Mouse (Mus musculus): ENCODE data around the gene Gm21970. TPM values are rescaled to one million over a fixed set of nuclear protein-coding genes. Genes with fewer than 3 reads are reported as not detected.

The Gm21970 gene
- polyA plus RNA-seq, 1 experiment, result not detected

- TF ChIP-seq CTCF (IDR thresholded peaks at IDR 0.05; ENCODE audit: control insufficient read depth, insufficient read depth, insufficient replicate concordance, low read depth, low read length) (no peak), POLR2A (IDR thresholded peaks at IDR 0.05; ENCODE audit: control insufficient read depth, low read depth, low read length) (no peak)
- Histone ChIP-seq H3K4me3 (ENCODE audit: control insufficient read depth, low read depth, low read length) (no peak overlapping the region), H3K27me3 (ENCODE audit: control insufficient read depth, insufficient read depth, low read length) (no peaks in the 10 kb centered on the region), H3K4me1 (ENCODE audit: control insufficient read depth, insufficient read depth, low read length) (peaks cover 16% of the 10 kb centered on the region), H3K36me3 (ENCODE audit: control insufficient read depth, insufficient read depth, low read length) (no peaks in the 10 kb centered on the region), H3K27ac (ENCODE audit: control insufficient read depth, insufficient read depth, low read depth, low read length) (no peak overlapping the region)
Observed at GRCm38 (mm10) chr16:91463400-91463799, 71.9 kb downstream of the Gm21970 start.

GRCm38 (mm10) chr16:91463836-91464400 lies 72.4 kb downstream of the Gm21970 start:
- peak overlapping the region; percentile 98 for H3K4me3 ChIP-seq (ENCODE audit: control insufficient read depth, low read depth, low read length)
- peaks cover 16% of the 10 kb centered on the region for H3K4me1 ChIP-seq (ENCODE audit: control insufficient read depth, insufficient read depth, low read length)
- no peak for TF ChIP-seq POLR2A (IDR thresholded peaks at IDR 0.05; ENCODE audit: control insufficient read depth, low read depth, low read length)
- no peak for TF ChIP-seq CTCF (IDR thresholded peaks at IDR 0.05; ENCODE audit: control insufficient read depth, insufficient read depth, insufficient replicate concordance, low read depth, low read length)
- no peaks in the 10 kb centered on the region for H3K36me3 ChIP-seq (ENCODE audit: control insufficient read depth, insufficient read depth, low read length)
- H3K27ac ChIP-seq (ENCODE audit: control insufficient read depth, insufficient read depth, low read depth, low read length), result peak overlapping the region; percentile 93
- no peaks in the 10 kb centered on the region for H3K27me3 ChIP-seq (ENCODE audit: control insufficient read depth, insufficient read depth, low read length)

GRCm38 (mm10) chr16:91464594-91465504 lies 73.3 kb downstream of the Gm21970 start:
- TF ChIP-seq POLR2A (IDR thresholded peaks at IDR 0.05; ENCODE audit: control insufficient read depth, low read depth, low read length) (peak; percentile 92), CTCF (IDR thresholded peaks at IDR 0.05; ENCODE audit: control insufficient read depth, insufficient read depth, insufficient replicate concordance, low read depth, low read length) (no peak)
- peaks cover 16% of the 10 kb centered on the region for H3K4me1 ChIP-seq (ENCODE audit: control insufficient read depth, insufficient read depth, low read length)
- H3K4me3 ChIP-seq (ENCODE audit: control insufficient read depth, low read depth, low read length), result peak overlapping the region; percentile 98
- no peaks in the 10 kb centered on the region for H3K36me3 ChIP-seq (ENCODE audit: control insufficient read depth, insufficient read depth, low read length)
- peak overlapping the region; percentile 93 for H3K27ac ChIP-seq (ENCODE audit: control insufficient read depth, insufficient read depth, low read depth, low read length)
- no peaks in the 10 kb centered on the region for H3K27me3 ChIP-seq (ENCODE audit: control insufficient read depth, insufficient read depth, low read length)

GRCm38 (mm10) chr16:91465505-91466240 lies 74.2 kb downstream of the Gm21970 start:
- no peak for TF ChIP-seq CTCF (IDR thresholded peaks at IDR 0.05; ENCODE audit: control insufficient read depth, insufficient read depth, insufficient replicate concordance, low read depth, low read length)
- TF ChIP-seq POLR2A (IDR thresholded peaks at IDR 0.05; ENCODE audit: control insufficient read depth, low read depth, low read length), result no peak
- H3K36me3 ChIP-seq (ENCODE audit: control insufficient read depth, insufficient read depth, low read length), result no peaks in the 10 kb centered on the region
- peaks cover 16% of the 10 kb centered on the region for H3K4me1 ChIP-seq (ENCODE audit: control insufficient read depth, insufficient read depth, low read length)
- H3K4me3 ChIP-seq (ENCODE audit: control insufficient read depth, low read depth, low read length), result peak overlapping the region; percentile 98
- H3K27me3 ChIP-seq (ENCODE audit: control insufficient read depth, insufficient read depth, low read length), result no peaks in the 10 kb centered on the region
- peak overlapping the region; percentile 47 for H3K27ac ChIP-seq (ENCODE audit: control insufficient read depth, insufficient read depth, low read depth, low read length)

GRCm38 (mm10) chr16:91466566-91466965 lies 75.0 kb downstream of the Gm21970 start:
- Histone ChIP-seq H3K4me3 (ENCODE audit: control insufficient read depth, low read depth, low read length) (no peak overlapping the region), H3K27me3 (ENCODE audit: control insufficient read depth, insufficient read depth, low read length) (no peaks in the 10 kb centered on the region), H3K36me3 (ENCODE audit: control insufficient read depth, insufficient read depth, low read length) (no peaks in the 10 kb centered on the region), H3K27ac (ENCODE audit: control insufficient read depth, insufficient read depth, low read depth, low read length) (no peak overlapping the region), H3K4me1 (ENCODE audit: control insufficient read depth, insufficient read depth, low read length) (peaks cover 16% of the 10 kb centered on the region)
- no peak for TF ChIP-seq CTCF (IDR thresholded peaks at IDR 0.05; ENCODE audit: control insufficient read depth, insufficient read depth, insufficient replicate concordance, low read depth, low read length)
- no peak for TF ChIP-seq POLR2A (IDR thresholded peaks at IDR 0.05; ENCODE audit: control insufficient read depth, low read depth, low read length)

Other genes starting within 250 kb of the Gm21970 start
- not detected in 2 replicates for gene Olig2, start 166.3 kb upstream of the Gm21970 start, polyA plus RNA-seq (2012; rRNA removed)
- 3.2 and 3.3 TPM in 2 replicates for gene Olig1, start 121.9 kb upstream of the Gm21970 start, polyA plus RNA-seq (2012; rRNA removed)
- gene Ifnar2, start 18.9 kb upstream of the Gm21970 start, polyA plus RNA-seq (2012; rRNA removed), result 4.4 and 4.7 TPM in 2 replicates
- gene Il10rb, start 14.4 kb downstream of the Gm21970 start, polyA plus RNA-seq (2012; rRNA removed), result 6.4 and 7.2 TPM in 2 replicates
- 6.7 and 7.9 TPM in 2 replicates for gene Ifnar1, start 93.5 kb downstream of the Gm21970 start, polyA plus RNA-seq (2012; rRNA removed)
- gene Ifngr2, start 155.4 kb downstream of the Gm21970 start, polyA plus RNA-seq (2012; rRNA removed), result 11.4 and 12.4 TPM in 2 replicates
- 50.6 and 54.1 TPM in 2 replicates for gene Tmem50b, start 206.1 kb downstream of the Gm21970 start, polyA plus RNA-seq (2012; rRNA removed)
- 9.0 and 12.5 TPM in 2 replicates for gene Dnajc28, start 227.3 kb downstream of the Gm21970 start, polyA plus RNA-seq (2012; rRNA removed)